Mouse (Mus musculus) neural tube, postnatal 0 days (tissue): ENCODE results near the gene Pth2. TPM values are rescaled to one million over a fixed set of nuclear protein-coding genes. Genes with fewer than 3 reads are reported as not detected.

Experiments
- microRNA-seq: library from miRNA; unstranded; fragments of <30 nt; microRNA quantifications from one replicate; pipeline ENCODE4, GENCODE M21; 2016
- polyA plus RNA-seq: library from polyadenylated mRNA; unstranded; fragments of >200 nt; fragmentation: Nextera tagmentation; extraction: Ambion mirVana; gene quantifications from 2 replicates; pipeline ENCODE4 v1.2.1, GENCODE M21; 2015

Pth2 gene
- not detected in 2 replicates for polyA plus RNA-seq

GRCm38 (mm10) chr7:45180896-45181477 lies at the start of gene Pth2:
Gene Pth2 (plus strand): TSS chr7:45180995.

GRCm38 (mm10) chr7:45135993-45136567 lies 44.7 kb upstream of the Pth2 start, which contains the start of the genes Gm45713 and Flt3l:
Gene Gm45713 (minus strand): TSS chr7:45136231.
Gene Flt3l (minus strand): TSS chr7:45136432.

GRCm38 (mm10) chr7:45154096-45154992 lies 26.5 kb upstream of the Pth2 start, which contains the start of the genes Pih1d1 and Aldh16a1:
Gene Pih1d1 (plus strand): TSS chr7:45154303.
Gene Aldh16a1 (minus strand): TSS chr7:45154584.

GRCm38 (mm10) chr7:45163735-45164490 lies 16.9 kb upstream of the Pth2 start, which contains the start of gene Slc17a7:
Gene Slc17a7 (plus strand): TSS chr7:45163949.

GRCm38 (mm10) chr7:45179469-45179868 lies 1.3 kb upstream of the Pth2 start, which contains the start of gene Gfy:
Gene Gfy (minus strand): TSS chr7:45179569.

GRCm38 (mm10) chr7:45204380-45205143 lies 23.8 kb downstream of the Pth2 start, which contains the start of gene Ccdc155:
Gene Ccdc155 (minus strand): TSS chr7:45204892.

GRCm38 (mm10) chr7:45211851-45212251 lies 31.1 kb downstream of the Pth2 start, which contains the start of gene Dkkl1:
Gene Dkkl1 (minus strand): TSS chr7:45212147.

GRCm38 (mm10) chr7:45215673-45216441 lies 35.1 kb downstream of the Pth2 start, which contains the start of gene Tead2:
Gene Tead2 (plus strand): TSS chr7:45215753.

Small RNA genes lying within 50 kb of the gene (microRNA-seq; reads per million reads assigned to microRNA genes)
- not detected for gene Mir7055

Other genes starting within 250 kb of the Pth2 start
- gene Tsks, start 237.8 kb upstream of the Pth2 start, polyA plus RNA-seq = 0.13 and 0.25 TPM in 2 replicates
- 47.3 and 54.4 TPM in 2 replicates for gene Cpt1c, start 206.1 kb upstream of the Pth2 start, polyA plus RNA-seq
- gene Prmt1, start 194.4 kb upstream of the Pth2 start, polyA plus RNA-seq = 421 and 486 TPM in 2 replicates
- gene Irf3, start 183.3 kb upstream of the Pth2 start, polyA plus RNA-seq = 39.9 and 41.6 TPM in 2 replicates
- gene Bcl2l12, start 182.3 kb upstream of the Pth2 start, polyA plus RNA-seq = 9.2 and 11.8 TPM in 2 replicates
- gene Scaf1, start 164.6 kb upstream of the Pth2 start, polyA plus RNA-seq = 46.4 and 54.3 TPM in 2 replicates
- 19.6 and 25.6 TPM in 2 replicates for gene Rras, start 163.0 kb upstream of the Pth2 start, polyA plus RNA-seq
- 9.7 and 11.6 TPM in 2 replicates for gene Prr12, start 128.1 kb upstream of the Pth2 start, polyA plus RNA-seq
- 59.8 and 66.5 TPM in 2 replicates for gene Nosip, start 118.6 kb upstream of the Pth2 start, polyA plus RNA-seq
- 14.7 and 15.8 TPM in 2 replicates for gene Prrg2, start 118.3 kb upstream of the Pth2 start, polyA plus RNA-seq
- 57.0 and 59.7 TPM in 2 replicates for gene Rcn3, start 88.8 kb upstream of the Pth2 start, polyA plus RNA-seq
- gene Fcgrt, start 77.1 kb upstream of the Pth2 start, polyA plus RNA-seq = 50.0 and 59.6 TPM in 2 replicates
- gene Rps11, start 56.6 kb upstream of the Pth2 start, polyA plus RNA-seq = 748 and 784 TPM in 2 replicates
- gene Rpl13a, start 52.2 kb upstream of the Pth2 start, polyA plus RNA-seq = 715 and 776 TPM in 2 replicates
- gene Gm45713, start 44.8 kb upstream of the Pth2 start, polyA plus RNA-seq = 0.63 TPM in 1 of 2 replicates, not detected in the other
- gene Flt3l, start 44.6 kb upstream of the Pth2 start, polyA plus RNA-seq = 2.4 and 2.9 TPM in 2 replicates
- 63.5 and 72.6 TPM in 2 replicates for gene Pih1d1, start 26.7 kb upstream of the Pth2 start, polyA plus RNA-seq
- gene Aldh16a1, start 26.4 kb upstream of the Pth2 start, polyA plus RNA-seq = 14.5 and 17.7 TPM in 2 replicates
- gene Slc17a7, start 17.0 kb upstream of the Pth2 start, polyA plus RNA-seq = 0.29 and 1.2 TPM in 2 replicates
- not detected in 2 replicates for gene Gfy, start 1.4 kb upstream of the Pth2 start, polyA plus RNA-seq
- gene Ccdc155, start 23.9 kb downstream of the Pth2 start, polyA plus RNA-seq = 0.42 and 0.50 TPM in 2 replicates
- 27.6 and 29.1 TPM in 2 replicates for gene Dkkl1, start 31.2 kb downstream of the Pth2 start, polyA plus RNA-seq
- 18.3 and 18.6 TPM in 2 replicates for gene Tead2, start 34.8 kb downstream of the Pth2 start, polyA plus RNA-seq
- 3.1 and 4.6 TPM in 2 replicates for gene Cd37, start 58.1 kb downstream of the Pth2 start, polyA plus RNA-seq
- gene Slc6a16, start 60.1 kb downstream of the Pth2 start, polyA plus RNA-seq = 2.2 and 2.6 TPM in 2 replicates
- not detected in 2 replicates for gene Slc6a21, start 96.5 kb downstream of the Pth2 start, polyA plus RNA-seq
- gene Trpm4, start 152.8 kb downstream of the Pth2 start, polyA plus RNA-seq = 11.8 and 12.6 TPM in 2 replicates
- 0.52 and 0.62 TPM in 2 replicates for gene Hrc, start 154.3 kb downstream of the Pth2 start, polyA plus RNA-seq
- gene Ppfia3, start 186.0 kb downstream of the Pth2 start, polyA plus RNA-seq = 33.9 and 35.6 TPM in 2 replicates
- gene Lin7b, start 189.6 kb downstream of the Pth2 start, polyA plus RNA-seq = 111 and 123 TPM in 2 replicates
- gene Snrnp70, start 214.7 kb downstream of the Pth2 start, polyA plus RNA-seq = 146 and 152 TPM in 2 replicates
- not detected in 2 replicates for gene Kcna7, start 224.7 kb downstream of the Pth2 start, polyA plus RNA-seq
- 0.10 TPM in 1 of 2 replicates, not detected in the other for gene Ntf5, start 232.7 kb downstream of the Pth2 start, polyA plus RNA-seq
- gene Lhb, start 239.8 kb downstream of the Pth2 start, polyA plus RNA-seq = 0.37 and 0.48 TPM in 2 replicates